Mouse (Mus musculus) spleen, postnatal 36 days (tissue): ENCODE measurements around the gene Oard1.

Experiments used
- DNase-seq, 2 experiments: peaks; one replicate each; pipeline ENCODE4 v3.0.0; 2022; ENCODE audit warnings: low spot score in 2 of 2, mixed read lengths in 1 of 2

The Oard1 gene

GRCm38 (mm10) chr17:48408526-48409291 is 1.1 kb upstream of the Oard1 start:
- DNase-seq: peak; percentile 90 to 91

GRCm38 (mm10) chr17:48410299-48410785 is 528 bp downstream of the Oard1 start:
- DNase-seq: no peak

DNA sequence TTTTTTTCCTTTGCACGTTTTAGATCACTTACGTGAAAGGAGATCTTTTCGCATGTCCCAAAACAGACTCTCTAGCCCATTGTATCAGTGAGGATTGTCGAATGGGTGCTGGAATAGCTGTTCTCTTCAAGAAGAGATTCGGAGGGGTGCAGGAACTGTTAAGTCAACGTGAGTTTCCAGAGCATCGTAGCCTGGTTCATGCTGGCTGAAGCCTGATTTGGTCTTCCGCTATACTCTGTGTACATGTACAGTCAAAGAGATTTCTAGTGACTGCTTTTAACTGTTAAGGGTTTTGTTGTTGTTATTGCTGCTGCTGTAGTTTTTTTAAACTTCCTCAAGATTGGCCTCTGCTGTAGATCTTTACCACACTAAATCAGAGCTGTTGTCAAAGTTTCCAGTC is 1.4 kb downstream of the Oard1 start:
- no peak for DNase-seq

GRCm38 (mm10) chr17:48416011-48416410 is 6.2 kb downstream of the Oard1 start:
- no peak for DNase-seq

- peak; percentile 62 to 73 for DNase-seq
Observed at GRCm38 (mm10) chr17:48416425-48417195, 6.8 kb downstream of the Oard1 start.

GRCm38 (mm10) chr17:48417521-48417920 is 7.7 kb downstream of the Oard1 start:
- DNase-seq: no peak

GRCm38 (mm10) chr17:48418174-48418573 is 8.4 kb downstream of the Oard1 start:
- peak; percentile 42 to 43 for DNase-seq

DNA sequence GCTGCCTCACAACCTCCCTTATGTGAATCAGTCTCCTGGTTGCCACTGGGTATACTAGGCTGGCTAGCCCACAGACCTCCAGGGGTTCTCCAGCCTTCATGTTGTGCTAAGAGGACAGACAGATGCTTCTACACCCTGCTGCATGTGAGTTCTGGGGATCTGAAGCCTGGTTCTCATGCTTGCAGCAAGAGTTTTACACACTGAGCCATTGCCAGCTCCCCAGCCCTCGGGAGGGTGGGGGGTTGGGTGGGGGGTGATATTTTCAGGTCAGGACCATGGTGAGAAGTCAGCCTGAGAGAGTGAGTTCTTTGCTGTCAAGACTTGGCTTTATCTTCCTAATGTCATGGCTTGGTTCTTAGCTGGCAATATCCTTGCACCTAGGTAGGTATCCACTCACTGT is 9.0 kb downstream of the Oard1 start:
- no peak for DNase-seq

GRCm38 (mm10) chr17:48419571-48419970 is 9.8 kb downstream of the Oard1 start:
- DNase-seq: no peak

DNA sequence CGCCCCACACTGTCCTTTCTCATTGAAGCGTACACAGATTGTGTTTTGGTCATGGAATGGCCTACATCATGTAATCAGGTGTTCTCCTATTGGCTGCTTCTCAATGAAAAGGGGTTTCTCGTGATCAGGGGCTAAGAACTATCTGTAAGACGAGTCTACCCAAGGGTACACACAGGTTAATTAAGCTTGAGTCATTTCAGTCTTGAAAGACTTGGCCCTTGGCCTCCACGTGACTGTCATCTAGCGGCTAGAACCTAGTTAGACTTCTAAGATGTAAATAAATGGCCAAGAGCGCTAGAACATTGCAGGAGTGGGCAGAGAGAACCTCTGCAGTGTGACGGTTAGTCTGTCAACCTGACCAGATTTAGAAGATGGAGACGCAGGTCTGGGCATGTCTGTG is 14.4 kb downstream of the Oard1 start:
- DNase-seq: no peak

GRCm38 (mm10) chr17:48425823-48426612 is 16.2 kb downstream of the Oard1 start:
- DNase-seq: peak; percentile 82 to 84

- peak; percentile 54 to 66 for DNase-seq
Observed at GRCm38 (mm10) chr17:48426991-48427750, 17.4 kb downstream of the Oard1 start.

GRCm38 (mm10) chr17:48427852-48428530 is 18.2 kb downstream of the Oard1 start:
- DNase-seq: peak; percentile 78 to 81

- DNase-seq: no peak
Observed at GRCm38 (mm10) chr17:48430394-48430793, 20.6 kb downstream of the Oard1 start.

- no peak for DNase-seq
Observed at GRCm38 (mm10) chr17:48431054-48431453, 21.2 kb downstream of the Oard1 start.

- no peak for DNase-seq
Observed at GRCm38 (mm10) chr17:48432158-48432980, 22.6 kb downstream of the Oard1 start, which contains the start of gene Apobec2. Apobec2 (minus strand) TSS chr17:48432930.

DNA sequence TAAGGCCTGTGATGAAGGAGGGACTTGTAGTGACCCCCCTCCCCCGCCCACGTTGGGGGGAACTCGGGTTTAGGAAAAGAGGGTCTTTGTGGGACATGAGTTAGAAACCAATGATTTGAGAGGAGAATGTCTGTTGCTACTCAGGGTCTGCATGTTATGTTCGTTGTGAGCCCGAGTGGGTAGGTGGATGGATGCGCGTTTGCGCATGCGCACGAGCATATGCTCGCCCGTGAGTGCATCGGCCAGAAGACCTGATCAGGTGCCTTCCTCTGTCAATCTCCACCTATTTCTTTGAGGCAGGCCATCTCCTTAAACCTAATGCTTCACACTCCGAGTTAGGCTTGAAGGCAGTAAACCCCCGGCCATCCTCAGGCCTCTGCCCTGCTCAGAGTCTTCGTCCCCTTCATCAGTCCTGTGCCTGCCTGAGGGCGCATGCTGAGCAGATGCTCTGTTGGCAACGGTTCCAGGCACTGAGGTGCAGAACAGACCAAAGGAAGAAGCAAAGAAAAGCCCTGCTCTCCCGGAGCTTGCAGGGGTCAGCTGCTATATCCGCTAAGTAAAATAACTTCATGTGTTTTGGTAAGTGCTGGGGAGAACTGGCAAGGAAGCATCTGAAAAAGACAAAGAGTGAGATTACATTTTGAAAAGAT is 23.3 kb downstream of the Oard1 start:
- DNase-seq: no peak

DNA sequence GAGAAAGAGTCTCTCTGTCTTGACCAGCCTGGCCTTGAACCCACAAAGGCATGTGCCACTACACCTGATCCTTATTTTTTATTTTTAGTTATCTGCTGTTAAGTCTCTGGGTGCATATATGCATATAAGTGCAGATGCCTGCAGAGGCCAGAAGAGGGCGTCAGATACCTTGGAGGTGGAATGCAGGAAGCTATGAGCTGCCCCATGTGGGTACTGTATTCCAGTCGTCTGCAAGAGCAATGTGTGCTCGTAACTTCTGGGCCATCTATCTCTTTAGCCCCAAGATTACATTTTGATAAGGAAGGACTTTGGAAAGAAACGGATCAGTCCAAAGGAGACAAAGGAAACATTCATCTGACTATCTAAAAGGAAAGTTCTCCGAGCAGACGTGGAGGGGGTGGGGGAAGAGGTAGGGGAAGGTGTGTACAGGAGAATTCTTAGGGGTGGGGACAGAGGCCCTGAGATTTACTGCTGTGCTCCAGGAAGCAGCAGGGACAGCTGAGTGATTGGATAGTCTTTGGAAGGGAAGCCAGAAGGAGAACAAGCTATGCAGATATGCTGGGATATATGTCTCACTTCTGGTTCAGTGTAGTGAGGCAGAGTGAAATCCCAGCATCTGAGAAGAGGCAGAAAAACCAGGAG is 24.0 kb downstream of the Oard1 start:
- no peak for DNase-seq

GRCm38 (mm10) chr17:48434479-48434878 is 24.7 kb downstream of the Oard1 start:
- no peak for DNase-seq
